Mouse (Mus musculus) heart, embryonic 16.5 days (tissue): Measurements from ENCODE around the gene Ccne1. TPM values are rescaled to one million over a fixed set of nuclear protein-coding genes. Genes with fewer than 3 reads are reported as not detected.
A peak's percentile ranks its signal among the peaks of the same experiment; 100 is the strongest.

ENCODE experiments used
- ATAC-seq: fragments of 200-750 bp; cut with Nextera tagmentation; replicated peaks from 2 replicates; pipeline ENCODE4 v1.8.0; 2017; ENCODE audit warnings: moderate number of reproducible peaks; ENCODE audit not compliant: insufficient read depth, low FRiP score; ENCODE audit errors: extremely low read depth
- H3K27ac ChIP-seq: fragments of 300-500 bp; sonication (generic); 2 replicates; pipeline ENCODE4 v1.5.1; 2014; ENCODE audit warnings: mild to moderate bottlenecking, low read length, control low read depth, moderate library complexity
- H3K27me3 ChIP-seq: fragments of 300-500 bp; sonication (generic); 2 replicates; pipeline ENCODE4 v1.6.1; 2014; ENCODE audit warnings: low read length, mixed read lengths; ENCODE audit not compliant: control insufficient read depth, insufficient read depth
- H3K36me3 ChIP-seq: fragments of 300-500 bp; sonication (generic); 2 replicates; pipeline ENCODE4 v1.6.1; 2014; ENCODE audit not compliant: control insufficient read depth, insufficient read depth
- H3K4me1 ChIP-seq: fragments of 300-500 bp; sonication (generic); 2 replicates; pipeline ENCODE4 v1.6.1; 2014; ENCODE audit warnings: low read length, mixed read lengths; ENCODE audit not compliant: control insufficient read depth, insufficient read depth
- H3K4me2 ChIP-seq: fragments of 300-500 bp; sonication (generic); 2 replicates; pipeline ENCODE4 v1.6.1; 2014; ENCODE audit warnings: low read depth, mild to moderate bottlenecking, control low read depth, low read length
- H3K4me3 ChIP-seq: fragments of 300-500 bp; sonication (generic); 2 replicates; pipeline ENCODE4 v1.5.1; 2014; ENCODE audit warnings: mild to moderate bottlenecking, control low read depth, low read length
- H3K9ac ChIP-seq: fragments of 300-500 bp; sonication (generic); 2 replicates; pipeline ENCODE4 v1.6.1; 2014; ENCODE audit warnings: low read length, control low read depth
- H3K9me3 ChIP-seq: fragments of 300-500 bp; sonication (generic); replicated peaks from 2 replicates; pipeline ENCODE4 v1.6.1; 2016; ENCODE audit warnings: low read length; ENCODE audit not compliant: control insufficient read depth
- WGBS: fragments of 180-500 bp; shearing (Covaris S2); extraction: QIAGEN DNeasy Blood & Tissue Kit; methylation state at CpG from one replicate; pipeline ENCODE4 v1.1.7; 2014; 5-methylcytosine and 5-hydroxymethylcytosine counted together
- polyA plus RNA-seq: library from polyadenylated mRNA; unstranded; fragments of >200 nt; fragmentation: Nextera tagmentation; extraction: Ambion mirVana; gene quantifications from 2 replicates; pipeline ENCODE4 v1.2.1, GENCODE M21; 2015

Ccne1 gene
- 28.6 and 30.0 TPM in 2 replicates for polyA plus RNA-seq

DNA sequence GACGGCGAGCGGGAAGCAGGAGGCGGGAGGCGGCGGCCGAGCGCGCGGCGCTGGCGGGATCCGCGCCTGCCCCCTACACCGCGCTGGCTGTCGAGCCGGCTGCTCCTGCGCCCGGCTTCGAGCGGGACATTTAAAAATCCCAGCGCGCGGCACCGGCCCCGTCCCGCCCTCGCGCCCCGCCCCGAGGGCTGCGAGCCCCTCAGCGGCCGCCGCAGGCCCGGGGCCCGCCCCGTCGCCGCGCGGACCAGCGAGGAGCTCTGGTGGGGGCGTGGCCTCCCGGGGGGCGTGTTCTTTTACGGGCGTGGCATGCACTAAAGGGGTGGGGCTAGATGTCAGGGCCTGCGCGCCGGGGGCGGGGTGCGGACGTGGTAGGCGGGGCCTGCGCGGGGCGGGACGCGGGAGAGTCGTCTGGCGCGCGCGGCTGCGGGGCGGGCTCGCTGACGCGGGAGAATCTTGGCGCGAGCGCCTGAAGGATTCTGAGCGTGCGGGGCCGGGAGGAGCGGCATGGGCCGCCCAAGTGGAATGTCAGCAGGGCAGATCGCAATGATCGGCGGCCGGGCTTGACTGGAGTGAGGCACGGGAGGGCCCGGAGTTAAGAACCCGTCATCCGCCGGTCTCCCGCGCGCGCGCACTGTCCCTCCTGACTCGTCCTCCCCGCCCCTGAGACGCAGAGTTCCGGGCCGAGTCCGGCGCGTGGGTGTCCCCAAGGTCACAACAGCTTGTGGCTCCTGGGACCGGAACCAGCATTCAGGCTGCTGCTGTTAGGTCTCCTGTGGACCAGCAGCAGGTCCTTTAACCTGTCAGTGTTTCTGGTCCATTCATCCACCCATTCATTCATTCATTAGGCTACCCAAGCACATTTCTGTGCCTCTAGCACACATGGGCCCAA is at the start of gene Ccne1:
Ccne1 (minus strand) TSS at position 164 of the 889 bp plus-strand sequence.
- peak within 1 kb of the TSS; percentile 98 for H3K4me2 ChIP-seq
- H3K36me3 ChIP-seq: peaks cover 3% of the 10 kb centered on the region
- peak within 1 kb of the TSS; percentile 72 for H3K27ac ChIP-seq
- no peaks in the 10 kb centered on the region for H3K27me3 ChIP-seq
- WGBS: under 1% methylated on average over 75 of the region's 102 CpGs
- H3K4me1 ChIP-seq: peaks cover 19% of the 10 kb centered on the region
- no peaks in the 10 kb centered on the region for H3K9me3 ChIP-seq
- ATAC-seq: peak; percentile 96
- peak within 1 kb of the TSS; percentile 87 for H3K9ac ChIP-seq
- peak within 1 kb of the TSS; percentile 93 for H3K4me3 ChIP-seq

DNA sequence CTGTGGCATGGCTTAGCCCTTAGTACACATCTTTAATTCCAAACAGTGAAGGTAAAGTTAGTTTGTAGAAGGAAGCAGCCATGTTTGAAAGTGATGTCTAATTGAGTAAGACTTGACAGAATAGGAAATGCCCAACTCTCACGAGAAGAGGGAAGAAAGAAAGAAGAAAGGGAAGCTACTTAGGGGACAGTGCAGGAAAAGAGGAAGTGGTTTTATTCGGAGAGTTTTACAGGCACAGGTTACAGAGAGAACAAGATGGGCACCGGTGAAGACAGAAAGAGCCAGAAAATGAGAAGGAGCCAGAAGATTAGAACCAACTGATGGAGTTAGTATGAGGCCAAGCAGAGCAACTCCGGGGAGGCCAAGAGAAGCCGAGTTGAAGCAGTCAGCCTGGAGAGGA is 48.5 kb upstream of the Ccne1 start:
- H3K4me1 ChIP-seq: no peaks in the 10 kb centered on the region
- H3K4me3 ChIP-seq: no peak overlapping the region
- no peak overlapping the region for H3K27ac ChIP-seq
- H3K9me3 ChIP-seq: no peaks in the 10 kb centered on the region
- no peak overlapping the region for H3K4me2 ChIP-seq
- WGBS: 65% methylated on average over 5 of the region's 5 CpGs
- H3K36me3 ChIP-seq: no peaks in the 10 kb centered on the region
- ATAC-seq: no peak
- H3K27me3 ChIP-seq: no peaks in the 10 kb centered on the region
- H3K9ac ChIP-seq: no peak overlapping the region

DNA sequence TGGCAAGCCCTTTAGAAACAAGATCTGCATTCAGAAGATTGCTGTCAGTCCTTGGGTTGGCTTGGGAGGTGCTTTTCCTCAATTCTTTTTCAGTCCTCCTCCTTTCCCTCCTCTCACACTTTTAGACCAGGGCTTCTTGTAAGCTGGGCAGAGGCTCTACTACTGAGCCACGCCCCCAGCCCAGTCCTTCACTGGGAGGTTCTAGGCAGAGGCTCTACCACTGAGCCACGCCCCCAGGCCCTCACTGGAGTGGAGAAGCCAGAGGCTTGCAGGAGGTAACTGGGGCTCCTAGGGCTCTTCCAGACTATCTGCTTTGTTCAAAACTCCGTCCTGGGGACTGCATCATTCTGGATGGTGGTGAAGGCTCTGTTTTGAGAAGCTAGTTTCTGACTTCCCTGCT is 45.2 kb upstream of the Ccne1 start:
- no peak overlapping the region for H3K4me2 ChIP-seq
- no peak overlapping the region for H3K27ac ChIP-seq
- WGBS: 82% methylated on average over 3 of the region's 3 CpGs
- no peak for ATAC-seq
- no peaks in the 10 kb centered on the region for H3K27me3 ChIP-seq
- no peaks in the 10 kb centered on the region for H3K36me3 ChIP-seq
- no peaks in the 10 kb centered on the region for H3K4me1 ChIP-seq
- H3K9ac ChIP-seq: no peak overlapping the region
- no peak overlapping the region for H3K4me3 ChIP-seq
- no peaks in the 10 kb centered on the region for H3K9me3 ChIP-seq

DNA sequence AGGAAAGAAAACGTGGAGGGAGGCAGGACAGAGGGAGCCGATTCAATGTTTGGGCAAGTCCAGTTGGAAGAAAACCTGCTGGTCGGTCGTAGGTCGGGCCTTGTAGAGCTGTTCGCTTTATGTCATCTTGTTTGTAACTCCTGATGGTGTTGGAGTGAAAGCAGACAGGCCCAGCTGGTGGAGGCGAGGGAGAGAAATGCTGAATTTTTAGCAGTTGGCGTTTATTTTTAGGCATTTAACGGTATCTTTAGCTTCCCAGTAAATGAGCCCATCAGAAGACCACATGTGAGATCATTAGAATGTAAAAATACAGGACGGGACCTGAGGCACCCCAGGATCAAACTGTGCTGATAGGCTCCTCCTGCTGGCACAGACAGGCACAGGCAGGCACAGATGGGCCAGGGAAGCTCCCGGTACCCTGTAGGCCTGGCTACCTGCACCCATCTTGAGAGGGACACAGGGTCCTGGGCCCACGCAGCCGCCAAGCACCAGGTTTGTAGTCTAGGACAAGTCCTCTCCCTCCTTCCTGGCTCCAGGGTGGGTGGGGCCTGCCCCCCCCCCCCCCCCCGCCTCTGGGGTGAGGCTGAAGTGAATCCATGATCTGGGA is 44.5 kb upstream of the Ccne1 start:
- Histone ChIP-seq H3K27ac (no peak overlapping the region), H3K27me3 (no peaks in the 10 kb centered on the region), H3K36me3 (no peaks in the 10 kb centered on the region), H3K9me3 (no peaks in the 10 kb centered on the region), H3K4me3 (no peak overlapping the region), H3K4me2 (no peak overlapping the region), H3K9ac (no peak overlapping the region), H3K4me1 (no peaks in the 10 kb centered on the region)
- ATAC-seq: no peak
- WGBS: 57% methylated on average over 14 of the region's 14 CpGs

DNA sequence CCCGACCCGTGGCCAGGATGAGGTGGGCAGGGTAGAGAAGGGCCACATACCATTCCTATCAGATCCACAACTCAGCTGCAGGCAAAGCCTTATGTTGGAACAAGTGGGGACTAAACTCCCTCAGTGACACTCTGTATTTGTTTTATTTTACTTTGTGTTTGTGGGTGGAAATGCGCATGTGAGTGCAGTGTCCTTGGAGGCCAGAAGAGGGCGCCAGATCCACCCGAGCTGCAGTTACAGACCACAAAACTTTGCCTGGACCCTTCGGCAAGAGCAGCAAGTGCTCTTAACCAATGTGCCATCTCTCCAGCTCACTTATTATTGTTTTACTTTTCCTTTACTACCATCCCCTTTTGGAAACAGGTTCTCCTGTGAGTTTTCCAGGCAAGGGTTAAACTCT is 40.1 kb upstream of the Ccne1 start:
- Histone ChIP-seq H3K4me2 (no peak overlapping the region), H3K4me3 (no peak overlapping the region), H3K9ac (no peak overlapping the region), H3K27me3 (no peaks in the 10 kb centered on the region), H3K36me3 (no peaks in the 10 kb centered on the region), H3K9me3 (no peaks in the 10 kb centered on the region), H3K4me1 (no peaks in the 10 kb centered on the region), H3K27ac (no peak overlapping the region)
- WGBS: 86% methylated on average over 6 of the region's 6 CpGs
- no peak for ATAC-seq

DNA sequence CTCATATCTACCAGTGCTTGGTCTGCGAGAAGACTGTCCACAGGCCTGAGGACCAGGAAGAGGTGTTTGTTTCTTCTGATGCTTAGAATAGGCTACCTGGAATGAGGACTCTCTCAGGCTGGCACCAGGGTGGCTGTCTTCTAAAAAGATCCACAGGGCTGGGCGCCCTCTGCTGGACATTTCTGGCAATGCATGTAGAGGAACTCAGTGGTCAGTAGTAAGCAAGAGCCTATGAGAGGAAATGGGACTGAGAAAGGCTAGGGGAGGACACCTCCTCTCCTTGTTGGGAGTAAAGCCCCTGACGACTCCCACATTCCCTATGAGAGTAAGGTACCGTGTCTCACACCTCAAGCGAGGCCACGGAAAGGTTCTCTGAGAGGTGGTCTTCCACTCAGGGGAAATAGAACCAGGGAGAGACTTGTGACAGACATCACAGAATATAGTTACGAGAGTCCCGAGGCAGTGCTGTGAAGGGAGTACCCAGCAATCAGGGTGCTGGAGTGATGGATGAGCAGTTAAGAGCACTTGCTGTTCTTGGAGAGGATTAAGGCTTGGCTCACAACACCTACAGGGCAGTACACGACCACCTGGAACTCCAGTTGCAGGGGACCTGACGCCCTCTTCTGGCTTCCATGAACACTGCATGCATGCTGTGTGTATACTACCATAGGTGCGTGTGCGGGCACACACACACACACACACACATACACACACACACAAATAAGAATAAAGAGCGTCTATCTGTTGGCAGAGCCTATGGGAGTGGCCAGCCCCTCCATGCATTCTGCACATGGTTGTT is 34.6 kb upstream of the Ccne1 start:
- WGBS: 62% methylated on average over 13 of the region's 13 CpGs
- peak; percentile 55 for ATAC-seq

DNA sequence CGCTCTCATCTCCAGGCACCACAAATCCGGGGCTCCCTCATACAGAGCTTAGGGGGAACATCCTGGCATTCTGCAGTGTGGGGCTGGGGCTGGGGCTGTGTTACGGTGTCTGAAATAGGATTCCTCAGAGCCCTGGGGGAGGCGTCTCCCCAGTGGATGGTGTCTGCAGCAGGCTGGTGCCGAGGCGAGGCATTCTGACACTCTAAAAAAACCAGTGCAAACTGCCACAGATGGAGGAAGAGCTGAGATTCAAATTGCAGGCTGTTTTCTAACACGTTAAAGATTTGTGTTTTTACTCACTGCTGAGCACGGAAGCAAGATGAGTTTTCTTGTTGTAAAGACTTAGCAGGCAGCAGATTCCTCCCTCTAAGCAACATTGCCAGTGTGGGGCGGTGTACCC is 33.0 kb upstream of the Ccne1 start:
- no peak overlapping the region for H3K4me3 ChIP-seq
- H3K9ac ChIP-seq: no peak overlapping the region
- no peaks in the 10 kb centered on the region for H3K36me3 ChIP-seq
- H3K27ac ChIP-seq: no peak overlapping the region
- no peaks in the 10 kb centered on the region for H3K27me3 ChIP-seq
- no peaks in the 10 kb centered on the region for H3K9me3 ChIP-seq
- WGBS: 36% methylated on average over 9 of the region's 9 CpGs
- no peak for ATAC-seq
- no peak overlapping the region for H3K4me2 ChIP-seq
- no peaks in the 10 kb centered on the region for H3K4me1 ChIP-seq

More for the DNA sequence above, 34.6 kb upstream of the Ccne1 start:
- Histone ChIP-seq H3K9ac (no peak overlapping the region), H3K9me3 (no peaks in the 10 kb centered on the region), H3K36me3 (no peaks in the 10 kb centered on the region), H3K4me1 (no peaks in the 10 kb centered on the region), H3K4me2 (no peak overlapping the region), H3K27ac (no peak overlapping the region), H3K4me3 (no peak overlapping the region), H3K27me3 (no peaks in the 10 kb centered on the region)

DNA sequence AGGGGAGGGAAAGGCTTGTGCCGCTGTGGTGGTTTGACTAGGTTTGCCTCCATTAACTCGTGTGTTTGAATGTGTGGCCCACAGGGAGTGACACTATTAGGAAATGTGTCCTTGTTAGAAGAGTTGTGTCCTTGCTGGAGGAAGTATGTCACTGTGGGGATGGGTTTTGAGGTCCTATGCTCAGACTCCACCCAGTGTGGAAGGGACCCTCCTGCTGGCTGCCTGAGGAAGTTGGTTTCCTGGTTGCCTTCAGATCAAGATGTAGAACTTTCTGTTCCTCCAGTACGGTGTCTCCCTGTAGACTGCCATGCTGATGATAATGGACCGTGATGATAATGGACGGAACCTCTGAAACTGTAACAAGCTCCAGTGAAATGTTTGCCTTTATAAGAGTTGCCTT is 27.1 kb upstream of the Ccne1 start:
- Histone ChIP-seq H3K27ac (no peak overlapping the region), H3K4me3 (no peak overlapping the region), H3K9ac (no peak overlapping the region), H3K4me2 (no peak overlapping the region), H3K36me3 (no peaks in the 10 kb centered on the region), H3K4me1 (no peaks in the 10 kb centered on the region), H3K9me3 (no peaks in the 10 kb centered on the region), H3K27me3 (no peaks in the 10 kb centered on the region; the same call in 1 of the 2 replicates)
- no peak for ATAC-seq
- 83% methylated on average over 5 of the region's 5 CpGs for WGBS
